Mouse (Mus musculus): ENCODE data around the gene Iqsec1.

Gene Iqsec1

GRCm38 (mm10) chr6:90988648-90989317, at the start of gene Iqsec1:
Gene Iqsec1, minus strand, starts transcription at chr6:90988685.
- DNase-seq: peak; percentile 95

DNA sequence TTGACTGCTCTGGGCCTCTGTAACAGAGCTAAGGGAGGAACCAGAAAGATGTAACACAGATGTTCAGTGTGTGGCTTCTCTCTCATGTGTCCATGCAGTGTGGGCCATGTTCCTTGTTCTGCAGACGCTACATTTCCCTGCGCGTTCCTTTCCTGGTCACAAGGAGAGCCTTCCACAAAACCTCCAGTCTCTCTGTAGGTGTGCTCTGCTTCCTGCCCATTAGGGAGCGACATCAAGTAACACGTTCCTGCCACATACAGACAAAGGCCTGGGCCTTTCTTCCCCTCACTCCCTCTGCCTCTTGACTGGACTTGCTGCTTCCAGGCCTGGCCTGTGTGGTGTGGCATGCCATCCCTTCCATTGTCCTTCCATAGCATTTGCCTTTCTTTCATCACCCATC, 39.8 kb upstream of the Iqsec1 start:
- no peak for DNase-seq

- no peak for DNase-seq
These were observed 32.3 kb upstream of the Iqsec1 start for GRCm38 (mm10) chr6:91020810-91021209.

- no peak for DNase-seq
These were observed 28.2 kb upstream of the Iqsec1 start for GRCm38 (mm10) chr6:91016600-91017230.

DNA sequence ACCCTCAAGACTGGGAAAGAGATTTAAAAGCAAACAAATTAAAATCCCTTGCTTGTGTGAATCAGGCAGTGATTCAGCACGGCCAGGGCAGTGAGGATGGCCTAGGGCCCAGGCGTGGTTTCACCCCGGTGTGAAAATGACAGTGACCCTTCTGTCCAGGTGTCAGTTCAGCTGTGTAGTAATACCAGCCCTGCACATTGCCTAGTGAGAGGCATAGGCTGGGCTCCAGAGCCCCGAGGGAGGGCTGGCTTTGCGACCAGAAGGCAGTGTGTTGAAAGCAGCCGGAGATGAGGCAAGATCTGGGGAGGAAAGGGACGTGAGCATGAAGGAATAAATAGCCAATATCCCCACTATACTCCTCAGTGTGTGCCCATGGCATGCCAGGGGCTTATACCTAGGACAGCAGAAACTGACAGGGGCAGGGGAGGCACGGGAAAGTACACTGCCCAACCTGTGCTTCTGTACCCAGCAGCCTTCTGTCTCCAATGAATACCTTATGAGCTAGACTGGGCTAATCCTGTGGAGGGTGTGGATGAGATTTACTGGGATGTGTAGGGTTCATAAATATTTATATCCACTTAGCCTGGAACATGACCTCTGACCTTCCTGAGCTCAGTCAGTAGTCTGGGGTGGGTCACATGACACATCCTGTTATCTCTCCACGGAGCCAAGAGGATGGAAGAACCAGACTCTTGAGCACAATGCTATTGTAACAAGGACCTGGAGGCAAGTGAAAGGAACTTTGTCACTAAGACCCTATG, 25.9 kb upstream of the Iqsec1 start:
- DNase-seq: peak; percentile 52

DNA sequence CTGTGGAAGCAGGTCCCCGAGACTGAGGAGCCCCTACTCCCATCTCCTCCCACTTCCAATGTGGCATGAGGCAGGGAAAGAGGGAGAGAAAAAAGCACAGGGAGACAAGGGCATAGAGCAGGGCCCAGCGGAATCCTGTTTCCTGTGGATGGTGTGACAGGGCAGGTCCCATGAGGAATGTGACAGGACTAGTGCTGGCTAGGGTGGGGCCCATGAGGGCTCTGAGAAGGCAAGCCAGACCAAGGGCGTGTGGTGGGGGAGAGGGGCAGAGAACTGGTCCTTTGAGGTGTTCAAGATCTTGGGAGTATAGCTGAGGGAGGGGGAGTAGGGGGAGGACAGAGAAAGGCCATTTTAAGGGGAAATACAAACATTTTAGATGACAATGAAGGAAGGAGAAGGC, 24.0 kb upstream of the Iqsec1 start:
- no peak for DNase-seq

DNA sequence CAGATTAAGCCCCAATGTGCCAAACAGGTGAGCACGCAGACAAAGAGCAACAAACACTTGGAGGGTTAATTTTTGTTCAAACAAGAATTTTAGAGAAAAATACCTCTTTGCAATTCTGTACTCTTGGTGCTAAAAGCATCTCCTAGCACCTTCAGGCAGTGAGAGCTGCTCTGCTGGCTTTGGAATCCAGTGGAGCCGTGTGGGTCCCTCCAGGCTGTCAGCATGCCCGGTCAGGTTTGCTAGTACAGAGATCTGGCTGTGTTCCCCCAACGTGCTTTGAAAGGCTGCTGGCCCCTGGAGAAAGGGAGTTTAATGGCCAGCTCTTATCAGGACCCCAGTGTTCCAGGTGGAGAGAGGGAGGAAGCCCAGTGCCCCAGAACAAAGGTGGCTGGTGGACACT, 23.1 kb upstream of the Iqsec1 start:
- DNase-seq: no peak

GRCm38 (mm10) chr6:91008284-91008830, 19.9 kb upstream of the Iqsec1 start:
- no peak for DNase-seq

GRCm38 (mm10) chr6:91007207-91007606, 18.7 kb upstream of the Iqsec1 start:
- DNase-seq: no peak

GRCm38 (mm10) chr6:91004157-91004556, 15.7 kb upstream of the Iqsec1 start:
- DNase-seq: no peak

DNA sequence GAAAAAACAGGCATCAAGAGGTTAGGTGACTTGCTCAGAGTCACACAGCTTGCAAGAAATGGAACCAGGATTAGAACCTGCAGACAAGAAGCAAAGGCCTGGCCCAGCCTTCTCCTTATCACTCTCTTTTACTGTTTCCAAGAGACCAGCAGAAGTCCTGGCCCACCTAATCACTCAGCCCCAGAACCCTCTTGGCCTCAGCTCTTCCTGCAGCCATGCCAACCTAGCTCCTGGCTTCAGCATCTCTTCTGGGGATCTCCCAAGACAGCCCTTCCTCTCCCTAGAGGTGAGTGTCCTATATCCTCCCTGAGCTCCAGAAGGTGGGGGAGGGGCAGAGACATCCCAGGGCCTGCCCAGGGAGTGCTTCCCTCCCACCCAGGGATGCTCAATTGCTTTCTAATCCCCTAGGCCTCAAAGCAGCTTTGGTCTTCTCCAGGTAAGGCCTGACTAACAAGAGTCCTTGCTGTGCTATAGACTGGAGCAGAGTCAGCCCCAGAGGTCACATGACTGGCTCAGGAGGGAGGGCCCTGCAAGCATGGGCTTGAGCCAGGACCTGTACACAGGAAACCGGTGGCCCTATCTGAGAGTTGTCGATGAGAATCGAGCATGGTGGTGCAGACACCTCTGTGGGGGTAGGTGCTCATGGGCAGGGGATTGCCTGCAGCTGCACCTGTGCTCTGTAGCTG, 15.0 kb upstream of the Iqsec1 start:
- no peak for DNase-seq

DNA sequence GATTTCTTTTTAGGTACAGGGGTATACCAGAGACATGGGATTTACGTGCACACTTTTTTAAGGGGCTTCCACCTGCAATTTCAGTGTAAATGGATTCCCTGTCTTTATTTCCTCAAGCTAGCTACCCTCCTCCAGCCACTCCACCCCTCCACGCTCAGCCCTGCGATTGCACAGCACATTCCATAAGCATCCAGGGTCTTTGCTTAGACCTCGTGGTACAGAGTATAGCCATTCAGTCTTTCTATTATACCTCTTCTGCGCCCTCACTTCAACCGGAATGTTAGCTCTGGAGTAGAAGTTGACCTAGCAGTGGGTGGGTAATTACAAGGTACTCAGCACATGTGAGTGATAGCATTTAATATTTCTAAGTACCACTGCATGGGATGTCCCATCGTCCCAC, 13.1 kb upstream of the Iqsec1 start:
- no peak for DNase-seq

- DNase-seq: no peak
These were observed 12.5 kb upstream of the Iqsec1 start for GRCm38 (mm10) chr6:91000819-91001525.

- no peak for DNase-seq
These were observed 10.7 kb upstream of the Iqsec1 start for GRCm38 (mm10) chr6:90999176-90999575.

DNA sequence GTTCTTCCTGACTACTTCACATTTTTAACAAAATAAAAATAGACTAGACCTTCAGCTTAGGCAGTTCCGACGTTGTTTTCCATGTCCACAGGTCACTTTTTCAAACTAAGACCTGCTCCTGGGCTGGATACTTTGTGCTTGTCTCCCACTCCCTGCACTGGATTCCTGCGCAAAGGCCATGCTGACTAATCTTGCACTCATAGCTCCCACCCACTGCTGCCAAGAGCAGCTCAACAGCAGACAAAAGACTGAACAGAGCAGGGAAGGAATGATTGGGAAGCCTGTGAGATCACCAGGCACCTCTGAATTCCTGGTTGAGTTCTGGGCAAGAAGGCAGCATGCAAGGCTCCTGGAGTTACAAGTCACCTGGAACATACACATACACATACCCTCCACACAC, 8.5 kb upstream of the Iqsec1 start:
- no peak for DNase-seq

DNA sequence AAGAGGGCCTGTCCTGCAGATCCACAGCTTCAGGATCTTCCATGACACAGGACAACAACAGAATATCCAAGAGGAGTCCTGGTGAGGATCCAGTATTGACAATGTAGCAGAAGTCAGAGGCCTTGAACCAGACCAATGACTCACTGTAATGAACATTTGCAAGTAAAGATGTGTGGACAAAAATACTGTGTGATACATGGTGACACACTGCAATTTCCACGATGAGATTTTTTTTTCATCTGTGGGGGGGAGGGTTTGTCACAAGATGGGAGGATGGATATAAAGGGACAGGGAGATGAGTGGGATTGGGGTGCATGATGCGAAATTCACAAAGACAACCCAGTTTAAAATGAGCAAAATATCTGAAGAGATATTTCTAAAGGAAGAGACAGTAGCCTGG, 7.7 kb upstream of the Iqsec1 start:
- DNase-seq: no peak

GRCm38 (mm10) chr6:90988299-90988625, 223 bp downstream of the Iqsec1 start:
- no peak for DNase-seq

DNA sequence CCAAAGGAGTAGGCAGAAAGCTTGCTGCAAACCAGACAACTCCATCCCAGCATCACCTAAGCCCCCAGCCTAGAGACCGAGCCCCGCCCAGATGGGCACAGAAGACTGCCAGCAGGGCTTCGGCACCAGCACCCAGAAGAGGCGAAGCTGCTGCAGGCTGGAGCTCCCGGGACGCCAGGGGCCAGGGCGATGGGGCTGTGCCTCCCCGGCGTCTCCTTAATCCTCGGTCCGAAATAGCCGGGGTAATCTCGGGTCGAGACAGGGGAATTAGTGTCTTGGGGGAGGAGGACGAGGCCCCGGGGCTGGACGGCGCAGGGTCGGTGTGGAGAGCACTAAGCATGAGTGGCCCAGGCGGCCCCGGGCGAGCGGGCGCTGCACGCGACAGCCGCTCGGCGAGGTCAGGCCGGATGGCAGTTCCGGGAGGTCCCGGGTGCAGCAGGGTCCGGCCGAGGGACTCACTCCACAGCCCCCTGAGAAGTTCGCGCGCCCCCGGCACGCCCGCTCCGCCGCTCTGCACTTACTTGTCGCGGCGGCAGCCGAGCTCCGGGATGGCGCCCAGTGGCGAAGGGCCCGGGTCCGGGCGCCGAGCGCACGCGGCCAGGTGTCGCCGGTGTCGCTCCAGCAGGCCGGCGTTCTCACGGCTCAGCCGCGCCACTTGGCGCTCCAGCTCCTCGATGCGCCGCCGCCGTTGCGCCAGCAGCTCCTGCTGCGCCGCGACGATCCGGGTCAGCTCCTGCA, 755 bp downstream of the Iqsec1 start:
- DNase-seq: peak; percentile 36

- DNase-seq: peak; percentile 42
These were observed 4.4 kb downstream of the Iqsec1 start for GRCm38 (mm10) chr6:90984101-90984500.

GRCm38 (mm10) chr6:90974279-90974678, 14.2 kb downstream of the Iqsec1 start:
- DNase-seq: no peak

DNA sequence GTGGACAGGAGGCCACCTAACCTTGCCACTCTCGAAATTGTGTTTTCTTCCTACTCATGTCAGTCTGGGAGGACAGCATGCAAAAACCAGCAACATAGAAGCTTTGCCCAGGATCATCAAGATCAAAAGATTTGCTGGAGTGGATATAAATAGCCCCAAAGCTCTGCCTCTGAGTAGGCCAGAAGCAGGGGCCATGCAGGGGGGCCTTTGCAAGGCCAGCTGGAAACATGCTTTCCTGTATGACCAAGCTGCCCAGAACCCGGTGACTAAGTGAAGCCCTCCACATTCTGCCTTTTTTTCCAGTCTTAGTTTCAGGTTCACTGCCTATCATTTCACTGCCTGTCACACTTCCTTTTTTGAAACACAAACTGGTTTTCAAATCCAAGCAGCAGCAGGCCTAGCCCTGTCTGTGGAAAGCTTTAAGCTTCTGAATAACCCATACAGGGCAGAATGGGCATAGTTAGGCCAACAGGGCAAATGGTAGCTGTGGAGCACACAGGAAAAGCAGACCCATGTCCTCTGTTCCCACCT, 19.1 kb downstream of the Iqsec1 start:
- no peak for DNase-seq

GRCm38 (mm10) chr6:90953349-90953748, 35.1 kb downstream of the Iqsec1 start:
- DNase-seq: no peak
